Mouse (Mus musculus) stomach, embryonic 15.5 days (tissue): ENCODE measurements around the gene Hinfp. TPM values are rescaled to one million over a fixed set of nuclear protein-coding genes. Genes with fewer than 3 reads are reported as not detected.
A peak's percentile ranks its signal among the peaks of the same experiment; 100 is the strongest.
"Not testable (repeated sequence)": the region's sequence is repeated elsewhere in the genome, so short reads cannot be mapped to it uniquely, and the experiment has no call there.

ENCODE experiments used
- ATAC-seq: fragments of 200-750 bp; cut with Nextera tagmentation; 2 replicates; pipeline ENCODE4 v1.8.0; 2017; ENCODE audit warnings: low read depth, moderate number of reproducible peaks, moderate TSS enrichment; ENCODE audit not compliant: insufficient read depth, low FRiP score
- H3K27ac ChIP-seq: fragments of 300-500 bp; sonication (generic); 2 replicates; pipeline ENCODE4 v1.5.1; 2015; ENCODE audit warnings: mild to moderate bottlenecking, inconsistent platforms
- H3K27me3 ChIP-seq: fragments of 300-500 bp; sonication (generic); replicated peaks from 2 replicates; pipeline ENCODE4 v1.6.1; 2015; ENCODE audit warnings: inconsistent platforms
- H3K36me3 ChIP-seq: fragments of 300-500 bp; sonication (generic); 2 replicates; pipeline ENCODE4 v1.6.1; 2015; ENCODE audit warnings: inconsistent platforms
- H3K4me1 ChIP-seq: fragments of 300-500 bp; sonication (generic); 2 replicates; pipeline ENCODE4 v1.6.1; 2015; ENCODE audit warnings: inconsistent platforms
- H3K4me2 ChIP-seq: fragments of 300-500 bp; sonication (generic); 2 replicates; pipeline ENCODE4 v1.6.1; 2015; ENCODE audit warnings: mild to moderate bottlenecking, inconsistent platforms
- H3K4me3 ChIP-seq: fragments of 300-500 bp; sonication (generic); replicated peaks from 2 replicates; pipeline ENCODE4 v1.5.1; 2015; ENCODE audit warnings: inconsistent platforms
- H3K9ac ChIP-seq: fragments of 300-500 bp; sonication (generic); 2 replicates; pipeline ENCODE4 v1.6.1; 2015; ENCODE audit warnings: inconsistent platforms
- H3K9me3 ChIP-seq: fragments of 300-500 bp; sonication (generic); 2 replicates; pipeline ENCODE4 v1.6.1; 2016; ENCODE audit warnings: inconsistent platforms
- WGBS: fragments of 180-500 bp; shearing (Covaris S2); methylation state at CpG from one replicate; pipeline ENCODE4 v1.1.7; 2015; 5-methylcytosine and 5-hydroxymethylcytosine counted together
- polyA plus RNA-seq: library from polyadenylated mRNA; unstranded; fragments of >200 nt; fragmentation: Nextera tagmentation; extraction: Ambion mirVana; gene quantifications from 2 replicates; pipeline ENCODE4 v1.2.1, GENCODE M21; 2015

Gene Hinfp
- polyA plus RNA-seq, 1 experiment from 2014 or later = 20.3 TPM

DNA sequence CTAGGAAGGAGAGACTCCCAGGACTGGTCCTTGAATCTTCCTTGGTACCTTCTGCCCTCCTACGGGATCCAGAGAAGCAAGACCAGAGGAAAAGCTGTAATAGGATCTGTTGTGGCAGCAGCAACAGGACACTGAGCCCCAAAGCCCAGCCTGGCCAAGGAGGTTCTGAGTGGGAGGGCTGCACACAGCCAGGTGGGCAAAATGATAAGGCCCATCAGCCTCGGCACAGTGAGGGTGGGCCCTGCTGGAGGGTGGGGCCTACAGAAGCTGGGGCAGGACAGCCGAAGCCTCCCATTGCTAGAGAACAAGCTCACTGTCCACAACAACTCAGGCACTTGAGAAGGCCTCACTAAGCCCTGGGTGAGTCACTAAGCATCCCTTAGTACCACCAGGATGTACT, 36.7 kb upstream of the Hinfp start:
- no peaks in the 10 kb centered on the region for H3K27me3 ChIP-seq
- H3K4me3 ChIP-seq = peak overlapping the region; percentile 16
- no peak overlapping the region for H3K9ac ChIP-seq
- H3K36me3 ChIP-seq = peaks cover 11% of the 10 kb centered on the region
- peaks cover 20% of the 10 kb centered on the region for H3K4me1 ChIP-seq
- peak; percentile 70; the same call in 1 of the 2 replicates for ATAC-seq
- H3K9me3 ChIP-seq = no peaks in the 10 kb centered on the region
- 66% methylated on average over 3 of the region's 3 CpGs for WGBS
- H3K27ac ChIP-seq = peak overlapping the region; percentile 100; the same call in 1 of the 2 replicates
- H3K4me2 ChIP-seq = peak overlapping the region; percentile 80

DNA sequence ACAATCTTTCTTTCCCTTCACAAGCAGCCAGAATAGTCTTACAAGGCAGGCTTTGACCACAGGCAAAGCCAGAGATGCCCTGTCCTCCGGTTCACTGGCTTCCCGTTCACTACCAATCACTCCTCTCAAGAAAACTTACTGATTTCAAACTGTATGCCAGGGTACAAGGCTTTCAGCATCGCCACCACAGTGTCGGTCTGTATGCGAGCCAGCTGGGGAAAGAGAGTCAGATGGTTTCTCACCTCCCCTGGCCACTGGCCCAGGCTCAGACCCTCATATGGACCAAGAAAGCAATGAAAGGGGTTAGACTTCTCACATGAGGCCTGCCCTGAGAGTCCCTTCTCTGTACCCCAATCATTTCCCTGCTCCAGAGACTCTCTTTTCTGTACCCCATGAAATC, 36.0 kb upstream of the Hinfp start:
- Histone ChIP-seq H3K9me3 (no peaks in the 10 kb centered on the region), H3K27me3 (no peaks in the 10 kb centered on the region), H3K9ac (no peak overlapping the region), H3K4me1 (peaks cover 27% of the 10 kb centered on the region), H3K4me2 (no peak overlapping the region), H3K4me3 (peak overlapping the region; percentile 16), H3K36me3 (peaks cover 15% of the 10 kb centered on the region), H3K27ac (peak overlapping the region; percentile 100; the same call in 1 of the 2 replicates)
- WGBS = 88% methylated on average over 5 of the region's 5 CpGs
- ATAC-seq = no peak

- Histone ChIP-seq H3K36me3 (peaks cover 19% of the 10 kb centered on the region), H3K4me3 (no peak overlapping the region), H3K4me2 (no peak overlapping the region), H3K9ac (no peak overlapping the region), H3K4me1 (peaks cover 27% of the 10 kb centered on the region), H3K27me3 (no peaks in the 10 kb centered on the region), H3K27ac (no peak overlapping the region), H3K9me3 (no peaks in the 10 kb centered on the region)
- 84% methylated on average over 5 of the region's 5 CpGs for WGBS
- no peak for ATAC-seq
Measured at GRCm38 (mm10) chr9:44338574-44338973, 33.1 kb upstream of the Hinfp start.

DNA sequence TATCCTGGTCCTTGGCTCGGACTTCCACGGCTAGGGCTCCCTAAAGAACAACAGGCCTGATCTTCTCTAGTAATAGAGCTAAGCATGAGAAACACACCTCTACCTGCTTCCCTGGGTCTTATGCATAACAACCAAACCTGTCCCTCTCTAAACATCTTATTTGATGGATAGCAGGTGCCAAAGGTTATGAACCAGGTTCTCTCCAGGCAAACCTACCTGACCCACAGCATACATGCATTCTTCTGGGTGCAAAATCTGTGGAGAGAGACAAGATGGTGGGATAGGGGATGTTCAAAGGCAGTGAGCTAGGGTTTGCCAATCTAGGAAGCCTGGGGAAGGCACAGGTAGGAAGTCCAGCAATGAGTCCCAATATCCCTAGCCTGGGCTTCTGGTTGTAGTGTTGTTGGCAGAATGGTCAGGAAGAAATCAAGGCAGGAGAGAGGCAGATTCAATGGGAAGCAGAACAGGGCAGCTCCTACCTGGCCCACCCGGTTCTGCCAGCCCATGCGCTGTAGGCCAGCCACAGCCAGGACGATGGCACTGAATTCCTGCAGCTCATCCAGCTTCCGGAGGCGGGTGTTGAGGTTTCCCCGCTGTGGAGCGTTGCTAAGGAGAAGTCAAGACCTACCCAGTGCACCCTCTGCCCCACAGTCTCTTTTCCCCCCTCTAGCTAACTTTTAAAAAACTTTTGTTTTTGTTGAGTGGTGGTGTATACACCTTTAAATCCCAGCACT, 32.1 kb upstream of the Hinfp start:
- Histone ChIP-seq H3K9me3 (no peaks in the 10 kb centered on the region), H3K27ac (peak overlapping the region; percentile 31; the same call in 1 of the 2 replicates), H3K4me3 (peak overlapping the region; percentile 76), H3K4me2 (peak overlapping the region; percentile 59), H3K27me3 (no peaks in the 10 kb centered on the region), H3K4me1 (peaks cover 18% of the 10 kb centered on the region), H3K36me3 (peaks cover 29% of the 10 kb centered on the region), H3K9ac (no peak overlapping the region)
- 72% methylated on average over 9 of the region's 9 CpGs for WGBS
- ATAC-seq = no peak

DNA sequence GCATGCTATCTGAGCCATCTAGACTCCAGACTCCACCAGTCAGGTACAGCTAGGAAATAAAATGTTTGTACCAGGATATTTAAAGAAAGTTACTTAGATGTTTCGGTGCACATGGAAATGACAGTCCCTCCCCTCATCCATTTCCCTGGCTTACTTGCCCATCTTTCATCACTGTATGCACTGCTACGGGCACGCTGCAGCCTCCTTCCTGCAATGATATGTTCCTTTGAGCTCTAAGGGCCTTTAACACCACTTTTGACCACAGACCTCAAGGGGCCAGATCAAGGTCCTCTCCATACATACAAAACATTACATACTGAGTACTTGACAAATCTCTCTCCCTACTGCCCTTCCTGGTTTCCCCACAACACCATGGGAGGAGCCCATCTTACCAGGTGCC, 31.5 kb upstream of the Hinfp start:
- Histone ChIP-seq H3K9me3 (no peaks in the 10 kb centered on the region), H3K4me2 (peak overlapping the region; percentile 59), H3K4me1 (peaks cover 14% of the 10 kb centered on the region), H3K9ac (no peak overlapping the region; the same call in 1 of the 2 replicates), H3K27ac (no peak overlapping the region; the same call in 1 of the 2 replicates), H3K4me3 (peak overlapping the region; percentile 76), H3K27me3 (no peaks in the 10 kb centered on the region), H3K36me3 (peaks cover 33% of the 10 kb centered on the region)
- WGBS = 61% methylated on average over 3 of the region's 3 CpGs
- no peak for ATAC-seq

- H3K36me3 ChIP-seq = peaks cover 37% of the 10 kb centered on the region
- 30% methylated on average over 4 of the region's 4 CpGs for whole genome bisulfite sequencing
- H3K9me3 ChIP-seq, H3K9ac ChIP-seq, H3K27ac ChIP-seq, H3K27me3 ChIP-seq, ATAC-seq: not testable (repeated sequence)
- peaks cover 14% of the 10 kb centered on the region for H3K4me1 ChIP-seq
- H3K4me3 ChIP-seq = peak overlapping the region; percentile 76
- peak overlapping the region; percentile 59 for H3K4me2 ChIP-seq
Measured at GRCm38 (mm10) chr9:44336513-44336912, 31.0 kb upstream of the Hinfp start.

GRCm38 (mm10) chr9:44336093-44336406, 30.6 kb upstream of the Hinfp start:
- peak overlapping the region; percentile 76 for H3K4me3 ChIP-seq
- no peaks in the 10 kb centered on the region for H3K27me3 ChIP-seq
- peak overlapping the region; percentile 97 for H3K27ac ChIP-seq
- peaks cover 14% of the 10 kb centered on the region for H3K4me1 ChIP-seq
- peaks cover 42% of the 10 kb centered on the region for H3K36me3 ChIP-seq
- WGBS = 0% methylated on average over 5 of the region's 5 CpGs
- peak overlapping the region; percentile 59 for H3K4me2 ChIP-seq
- peak overlapping the region; percentile 91 for H3K9ac ChIP-seq
- no peak for ATAC-seq
- H3K9me3 ChIP-seq = no peaks in the 10 kb centered on the region

DNA sequence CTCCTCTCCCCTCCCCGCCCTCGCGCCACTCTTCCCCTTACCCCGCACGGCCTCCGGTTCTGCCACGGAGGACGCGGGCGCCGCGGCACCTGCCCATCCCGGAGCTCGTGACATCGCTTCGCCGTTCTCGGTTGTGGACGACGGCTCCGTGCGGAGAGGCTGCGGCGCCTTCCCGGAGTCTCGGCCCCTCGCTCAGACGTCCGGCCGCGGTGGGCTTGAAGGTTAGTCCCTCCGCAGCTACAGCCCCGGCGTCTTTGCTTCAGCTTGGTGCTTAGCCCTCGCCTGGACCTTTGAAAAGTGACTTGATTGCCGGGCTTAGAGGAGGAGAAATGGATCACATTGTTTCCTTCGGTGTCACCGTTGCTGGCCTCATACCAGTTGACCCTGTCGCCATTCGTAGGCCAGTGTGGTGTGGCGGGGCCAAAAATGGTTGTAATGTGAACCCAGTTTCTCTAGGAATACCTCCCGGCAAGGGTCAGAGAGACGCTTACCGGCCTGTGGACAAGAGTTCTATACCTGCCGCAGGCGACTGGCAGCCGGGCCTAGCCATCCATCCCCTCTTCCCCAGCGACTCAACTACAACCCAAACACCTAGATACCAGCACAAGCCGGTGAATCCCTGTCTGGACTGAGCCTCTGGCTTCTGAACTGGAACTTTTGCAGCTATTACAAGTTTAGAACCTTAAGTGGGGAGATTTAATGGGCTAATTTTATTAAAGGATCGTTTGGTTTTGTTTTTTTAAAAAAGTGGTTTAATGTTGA, 30.0 kb upstream of the Hinfp start:
- Histone ChIP-seq H3K4me2 (peak overlapping the region; percentile 59), H3K4me3 (peak overlapping the region; percentile 76), H3K27ac (peak overlapping the region; percentile 97), H3K27me3 (no peaks in the 10 kb centered on the region), H3K4me1 (peaks cover 14% of the 10 kb centered on the region), H3K36me3 (peaks cover 46% of the 10 kb centered on the region), H3K9me3 (no peaks in the 10 kb centered on the region), H3K9ac (peak overlapping the region; percentile 91)
- ATAC-seq = peak; percentile 0; the same call in 1 of the 2 replicates
- under 1% methylated on average over 50 of the region's 50 CpGs for WGBS

DNA sequence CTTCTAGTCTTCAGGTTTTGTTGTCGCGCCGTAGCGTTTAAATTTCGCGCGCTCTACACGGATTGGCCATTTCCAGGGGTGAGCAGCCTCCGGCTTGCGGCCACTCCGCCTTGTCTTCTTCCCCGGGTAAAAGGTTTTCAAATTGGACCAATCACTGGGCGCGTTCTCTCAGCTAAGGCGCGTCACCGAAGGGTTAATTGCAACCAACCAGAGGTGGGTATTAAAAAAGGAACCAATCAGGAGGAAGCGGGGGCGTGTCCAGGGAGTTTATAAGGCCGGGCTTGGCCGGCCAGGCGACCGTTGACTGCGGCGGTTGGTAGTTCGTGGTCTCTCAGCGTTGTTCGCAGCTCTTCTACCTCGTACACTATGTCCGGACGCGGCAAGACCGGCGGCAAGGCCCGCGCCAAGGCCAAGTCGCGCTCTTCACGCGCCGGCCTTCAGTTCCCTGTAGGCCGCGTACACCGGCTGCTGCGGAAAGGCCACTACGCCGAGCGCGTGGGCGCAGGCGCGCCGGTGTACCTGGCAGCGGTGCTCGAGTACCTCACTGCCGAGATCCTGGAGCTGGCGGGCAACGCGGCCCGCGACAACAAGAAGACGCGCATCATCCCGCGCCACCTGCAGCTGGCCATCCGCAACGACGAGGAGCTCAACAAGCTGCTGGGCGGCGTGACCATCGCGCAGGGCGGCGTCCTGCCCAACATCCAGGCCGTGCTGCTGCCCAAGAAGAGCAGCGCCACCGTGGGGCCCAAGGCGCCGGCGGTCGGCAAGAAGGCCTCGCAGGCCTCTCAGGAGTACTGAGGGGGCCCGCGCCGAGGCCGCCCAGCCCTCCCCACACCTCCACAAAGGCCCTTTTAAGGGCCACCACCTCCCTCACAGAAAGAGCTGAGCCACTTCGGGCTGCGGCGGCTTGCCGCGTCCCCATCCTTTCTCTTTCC, 29.2 kb upstream of the Hinfp start, which contains the start of gene H2afx:
H2afx (plus strand) TSS at position 299 of the 935 bp plus-strand sequence.
- H3K9me3 ChIP-seq = no peaks in the 10 kb centered on the region
- ATAC-seq = peak; percentile 94
- peak within 1 kb of the TSS; percentile 91 for H3K9ac ChIP-seq
- H3K27me3 ChIP-seq = no peaks in the 10 kb centered on the region
- H3K4me1 ChIP-seq = peaks cover 14% of the 10 kb centered on the region
- under 1% methylated on average over 91 of the region's 91 CpGs for WGBS
- peak within 1 kb of the TSS; percentile 76 for H3K4me3 ChIP-seq
- H3K4me2 ChIP-seq = peak within 1 kb of the TSS; percentile 59
- H3K36me3 ChIP-seq = peaks cover 46% of the 10 kb centered on the region
- H3K27ac ChIP-seq = peak within 1 kb of the TSS; percentile 97

DNA sequence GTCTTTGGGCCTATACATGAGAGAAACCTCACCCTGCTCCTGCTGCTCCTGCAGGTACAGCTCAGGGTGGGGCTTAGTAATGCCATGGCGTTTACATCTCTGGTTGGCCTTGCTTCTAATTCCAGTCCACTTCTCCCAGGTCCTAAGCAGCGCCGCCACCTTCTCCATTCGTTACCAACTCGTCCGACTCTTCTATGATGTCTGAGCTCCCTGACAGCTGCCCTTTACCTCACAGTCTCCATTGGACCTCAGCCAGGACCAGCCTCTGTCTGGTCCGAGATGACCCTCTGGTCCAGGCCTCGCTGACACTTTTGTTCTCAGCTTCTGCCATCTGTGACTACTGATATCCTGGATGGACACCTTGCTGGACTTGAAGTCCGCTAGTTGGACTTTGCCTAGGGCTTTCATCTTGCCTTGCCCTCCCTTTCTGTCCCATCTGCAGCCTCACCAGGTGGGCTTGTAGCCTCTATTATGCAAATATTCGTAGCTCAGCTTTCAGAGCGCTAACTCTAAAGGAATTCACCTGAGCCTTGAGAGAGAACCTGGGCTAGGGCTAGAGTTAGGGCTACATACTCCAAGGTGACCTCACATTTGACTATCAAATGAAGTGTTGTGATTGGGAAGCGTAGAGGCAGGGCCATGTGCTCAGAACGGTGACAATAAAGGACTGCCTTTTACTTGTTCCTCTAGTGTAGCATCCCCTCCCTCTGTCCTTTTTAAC, 27.6 kb upstream of the Hinfp start:
- 94% methylated on average over 13 of the region's 13 CpGs for WGBS
- peaks cover 18% of the 10 kb centered on the region for H3K4me1 ChIP-seq
- H3K9ac ChIP-seq = no peak overlapping the region
- no peak for ATAC-seq
- H3K36me3 ChIP-seq = peaks cover 38% of the 10 kb centered on the region
- H3K9me3 ChIP-seq = no peaks in the 10 kb centered on the region
- no peak overlapping the region for H3K27ac ChIP-seq
- no peak overlapping the region for H3K4me3 ChIP-seq
- no peaks in the 10 kb centered on the region for H3K27me3 ChIP-seq
- H3K4me2 ChIP-seq = no peak overlapping the region

GRCm38 (mm10) chr9:44330736-44331135, 25.3 kb upstream of the Hinfp start:
- no peak for ATAC-seq
- no peak overlapping the region for H3K4me3 ChIP-seq
- WGBS = 93% methylated on average over 6 of the region's 6 CpGs
- H3K4me2 ChIP-seq = no peak overlapping the region
- no peak overlapping the region for H3K27ac ChIP-seq
- H3K9me3 ChIP-seq = no peaks in the 10 kb centered on the region
- no peak overlapping the region for H3K9ac ChIP-seq
- H3K4me1 ChIP-seq = peaks cover 11% of the 10 kb centered on the region
- H3K27me3 ChIP-seq = no peaks in the 10 kb centered on the region
- H3K36me3 ChIP-seq = peaks cover 31% of the 10 kb centered on the region
